Mouse (Mus musculus): Measurements from ENCODE around the gene AI467606. TPM values are rescaled to one million over a fixed set of nuclear protein-coding genes. Genes with fewer than 3 reads are reported as not detected.

Gene AI467606
- 2.9 TPM for polyA plus RNA-seq (2014; fragmentation: Illumina TruSeq; extraction: RNeasy Lipid Tissue Mini Kit (QIAGEN cat#74804))

DNA sequence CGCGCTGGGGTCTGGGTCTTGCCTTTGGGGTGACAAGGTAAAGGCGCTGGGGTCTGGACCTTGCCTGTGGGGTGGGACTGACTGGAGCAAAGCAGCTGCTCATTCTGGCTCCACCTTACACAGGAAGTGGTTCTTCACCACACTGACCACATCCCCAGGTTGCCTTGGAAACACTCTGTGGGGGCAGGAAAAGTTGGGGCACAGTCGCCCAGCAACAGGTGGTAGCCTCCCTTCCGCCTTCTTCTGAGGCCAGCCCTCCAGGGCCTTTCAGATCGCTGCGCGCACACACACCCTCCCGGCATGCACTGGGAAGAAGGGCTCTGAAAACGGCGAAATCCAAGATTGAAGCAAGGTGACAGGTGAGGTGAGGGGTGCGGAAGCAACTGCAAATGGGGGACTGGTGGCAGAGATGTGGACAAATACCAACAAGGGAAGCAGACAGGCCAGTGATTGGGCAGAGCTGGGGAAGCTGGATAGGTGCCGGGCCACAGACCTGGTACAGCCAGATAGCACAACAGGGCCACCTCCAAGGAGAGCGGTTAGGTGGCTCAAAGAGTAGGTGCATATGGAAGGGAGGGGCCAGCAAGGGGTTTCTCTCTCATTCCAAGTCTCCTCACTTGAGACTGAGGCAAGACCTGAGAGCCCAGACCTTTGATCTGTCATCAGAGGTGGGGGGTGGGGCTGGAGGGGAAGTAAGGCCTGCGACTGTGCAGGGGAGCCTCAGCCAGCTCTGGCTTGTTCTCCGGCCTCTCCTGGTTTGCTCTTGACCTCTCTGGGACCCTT, at the start of gene AI467606:
Gene AI467606 (plus strand): TSS at position 246 of the 783 bp plus-strand sequence.

DNA sequence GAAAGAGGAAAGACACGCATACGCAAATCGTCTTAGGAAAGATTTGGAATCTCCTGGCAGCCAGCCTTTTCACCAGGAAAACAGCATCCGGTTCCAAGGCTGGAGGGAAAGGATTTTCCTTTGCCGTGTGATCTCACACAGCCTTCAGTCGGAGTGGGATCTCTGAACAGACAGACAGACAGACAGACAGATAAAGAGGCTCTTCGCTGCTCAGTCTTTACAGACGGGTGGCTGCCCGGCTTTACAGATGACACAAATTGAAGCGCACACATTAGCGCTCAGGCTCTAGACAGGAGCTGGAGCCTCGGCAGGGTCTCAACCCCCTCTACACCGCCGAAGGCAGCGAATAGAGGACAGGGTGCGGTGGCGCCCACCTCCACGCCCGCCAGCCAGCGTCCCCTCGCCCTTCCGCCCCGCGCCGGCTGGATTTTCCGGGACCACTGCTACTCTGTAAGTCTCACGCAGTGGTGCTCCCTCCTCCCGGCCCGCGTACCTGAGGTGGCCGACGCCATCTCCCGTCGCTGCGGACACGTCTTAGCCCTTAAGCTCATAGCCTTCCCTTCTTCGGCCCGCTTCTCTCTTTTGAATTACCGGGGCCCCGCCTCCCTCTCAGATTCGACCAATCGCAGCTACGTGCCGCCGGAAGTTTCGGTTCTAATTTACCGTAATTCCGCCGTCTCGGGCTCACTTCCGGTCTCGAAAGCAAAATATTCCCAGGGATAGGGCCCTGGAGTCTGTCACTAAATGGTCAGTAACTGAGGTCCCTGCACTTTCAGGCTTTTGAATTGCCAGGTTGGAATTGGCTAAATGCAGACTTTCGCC, 49.1 kb upstream of the AI467606 start, which contains the start of gene Kif22:
Gene Kif22 (minus strand): TSS at position 621 of the 822 bp plus-strand sequence.

GRCm38 (mm10) chr7:127087278-127088010, 3.7 kb upstream of the AI467606 start, which contains the start of gene Zg16:
Zg16 (minus strand) TSS chr7:127087328.

GRCm38 (mm10) chr7:127121911-127122270, 30.7 kb downstream of the AI467606 start, which contains the start of gene Qprt:
Qprt (minus strand) TSS chr7:127122226.

GRCm38 (mm10) chr7:127137262-127138017, 46.3 kb downstream of the AI467606 start, which contains the start of gene Spn:
Spn (minus strand) TSS chr7:127137823.

Other genes with a start within 250 kb of the AI467606 start
- gene Doc2a, start 243.9 kb upstream of the AI467606 start, polyA plus RNA-seq (2014; fragmentation: Illumina TruSeq; extraction: RNeasy Lipid Tissue Mini Kit (QIAGEN cat#74804)): not detected
- gene Hirip3, start 229.4 kb upstream of the AI467606 start, polyA plus RNA-seq (2014; fragmentation: Illumina TruSeq; extraction: RNeasy Lipid Tissue Mini Kit (QIAGEN cat#74804)): 21.5 TPM
- 19.9 TPM for gene Ino80e, start 229.0 kb upstream of the AI467606 start, polyA plus RNA-seq (2014; fragmentation: Illumina TruSeq; extraction: RNeasy Lipid Tissue Mini Kit (QIAGEN cat#74804))
- gene Taok2, start 206.7 kb upstream of the AI467606 start, polyA plus RNA-seq (2014; fragmentation: Illumina TruSeq; extraction: RNeasy Lipid Tissue Mini Kit (QIAGEN cat#74804)): 8.2 TPM
- 6.6 TPM for gene Tmem219, start 168.4 kb upstream of the AI467606 start, polyA plus RNA-seq (2014; fragmentation: Illumina TruSeq; extraction: RNeasy Lipid Tissue Mini Kit (QIAGEN cat#74804))
- gene Kctd13, start 162.5 kb upstream of the AI467606 start, polyA plus RNA-seq (2014; fragmentation: Illumina TruSeq; extraction: RNeasy Lipid Tissue Mini Kit (QIAGEN cat#74804)): 1.9 TPM
- not detected for gene Asphd1, start 141.8 kb upstream of the AI467606 start, polyA plus RNA-seq (2014; fragmentation: Illumina TruSeq; extraction: RNeasy Lipid Tissue Mini Kit (QIAGEN cat#74804))
- 2.7 TPM for gene Sez6l2, start 140.8 kb upstream of the AI467606 start, polyA plus RNA-seq (2014; fragmentation: Illumina TruSeq; extraction: RNeasy Lipid Tissue Mini Kit (QIAGEN cat#74804))
- gene Cdipt, start 115.4 kb upstream of the AI467606 start, polyA plus RNA-seq (2014; fragmentation: Illumina TruSeq; extraction: RNeasy Lipid Tissue Mini Kit (QIAGEN cat#74804)): 13.1 TPM
- 0.91 TPM for gene Cdiptos, start 115.3 kb upstream of the AI467606 start, polyA plus RNA-seq (2014; fragmentation: Illumina TruSeq; extraction: RNeasy Lipid Tissue Mini Kit (QIAGEN cat#74804))
- gene Mvp, start 76.7 kb upstream of the AI467606 start, polyA plus RNA-seq (2014; fragmentation: Illumina TruSeq; extraction: RNeasy Lipid Tissue Mini Kit (QIAGEN cat#74804)): 0.46 TPM
- gene Pagr1b, start 74.9 kb upstream of the AI467606 start, polyA plus RNA-seq (2014; fragmentation: Illumina TruSeq; extraction: RNeasy Lipid Tissue Mini Kit (QIAGEN cat#74804)): not detected
- gene Pagr1a, start 74.0 kb upstream of the AI467606 start, polyA plus RNA-seq (2014; fragmentation: Illumina TruSeq; extraction: RNeasy Lipid Tissue Mini Kit (QIAGEN cat#74804)): not detected
- gene Gm42742, start 70.3 kb upstream of the AI467606 start, polyA plus RNA-seq (2014; fragmentation: Illumina TruSeq; extraction: RNeasy Lipid Tissue Mini Kit (QIAGEN cat#74804)): 0.60 TPM
- not detected for gene Prrt2, start 70.1 kb upstream of the AI467606 start, polyA plus RNA-seq (2014; fragmentation: Illumina TruSeq; extraction: RNeasy Lipid Tissue Mini Kit (QIAGEN cat#74804))
- 33.1 TPM for gene Maz, start 64.3 kb upstream of the AI467606 start, polyA plus RNA-seq (2014; fragmentation: Illumina TruSeq; extraction: RNeasy Lipid Tissue Mini Kit (QIAGEN cat#74804))
- gene Kif22, start 48.9 kb upstream of the AI467606 start, polyA plus RNA-seq (2014; fragmentation: Illumina TruSeq; extraction: RNeasy Lipid Tissue Mini Kit (QIAGEN cat#74804)): 6.0 TPM
- 5.4 TPM for gene Zg16, start 4.0 kb upstream of the AI467606 start, polyA plus RNA-seq (2014; fragmentation: Illumina TruSeq; extraction: RNeasy Lipid Tissue Mini Kit (QIAGEN cat#74804))
- gene Qprt, start 30.9 kb downstream of the AI467606 start, polyA plus RNA-seq (2014; fragmentation: Illumina TruSeq; extraction: RNeasy Lipid Tissue Mini Kit (QIAGEN cat#74804)): 0.71 TPM
- gene Spn, start 46.5 kb downstream of the AI467606 start, polyA plus RNA-seq (2014; fragmentation: Illumina TruSeq; extraction: RNeasy Lipid Tissue Mini Kit (QIAGEN cat#74804)): 1.1 TPM
- gene Cd2bp2, start 104.7 kb downstream of the AI467606 start, polyA plus RNA-seq (2014; fragmentation: Illumina TruSeq; extraction: RNeasy Lipid Tissue Mini Kit (QIAGEN cat#74804)): 13.1 TPM
- 3.0 TPM for gene Tbc1d10b, start 117.1 kb downstream of the AI467606 start, polyA plus RNA-seq (2014; fragmentation: Illumina TruSeq; extraction: RNeasy Lipid Tissue Mini Kit (QIAGEN cat#74804))
- not detected for gene Mylpf, start 117.5 kb downstream of the AI467606 start, polyA plus RNA-seq (2014; fragmentation: Illumina TruSeq; extraction: RNeasy Lipid Tissue Mini Kit (QIAGEN cat#74804))
- gene Zfp553, start 141.7 kb downstream of the AI467606 start, polyA plus RNA-seq (2014; fragmentation: Illumina TruSeq; extraction: RNeasy Lipid Tissue Mini Kit (QIAGEN cat#74804)): 3.2 TPM
- 1.4 TPM for gene Sept1, start 141.8 kb downstream of the AI467606 start, polyA plus RNA-seq (2014; fragmentation: Illumina TruSeq; extraction: RNeasy Lipid Tissue Mini Kit (QIAGEN cat#74804))
- not detected for gene Zfp771, start 152.9 kb downstream of the AI467606 start, polyA plus RNA-seq (2014; fragmentation: Illumina TruSeq; extraction: RNeasy Lipid Tissue Mini Kit (QIAGEN cat#74804))
- gene Dctpp1, start 169.3 kb downstream of the AI467606 start, polyA plus RNA-seq (2014; fragmentation: Illumina TruSeq; extraction: RNeasy Lipid Tissue Mini Kit (QIAGEN cat#74804)): not detected
- gene Sephs2, start 182.7 kb downstream of the AI467606 start, polyA plus RNA-seq (2014; fragmentation: Illumina TruSeq; extraction: RNeasy Lipid Tissue Mini Kit (QIAGEN cat#74804)): 23.0 TPM
- gene Itgal, start 204.9 kb downstream of the AI467606 start, polyA plus RNA-seq (2014; fragmentation: Illumina TruSeq; extraction: RNeasy Lipid Tissue Mini Kit (QIAGEN cat#74804)): 0.68 TPM